Mouse (Mus musculus) T-cell, adult 2 months (primary cell): ENCODE measurements around the gene Dctn1.

Source experiments
- DNase-seq: peaks from one replicate; pipeline ENCODE4 v3.0.0; 2022; ENCODE audit warnings: low spot score

The Dctn1 gene

DNA sequence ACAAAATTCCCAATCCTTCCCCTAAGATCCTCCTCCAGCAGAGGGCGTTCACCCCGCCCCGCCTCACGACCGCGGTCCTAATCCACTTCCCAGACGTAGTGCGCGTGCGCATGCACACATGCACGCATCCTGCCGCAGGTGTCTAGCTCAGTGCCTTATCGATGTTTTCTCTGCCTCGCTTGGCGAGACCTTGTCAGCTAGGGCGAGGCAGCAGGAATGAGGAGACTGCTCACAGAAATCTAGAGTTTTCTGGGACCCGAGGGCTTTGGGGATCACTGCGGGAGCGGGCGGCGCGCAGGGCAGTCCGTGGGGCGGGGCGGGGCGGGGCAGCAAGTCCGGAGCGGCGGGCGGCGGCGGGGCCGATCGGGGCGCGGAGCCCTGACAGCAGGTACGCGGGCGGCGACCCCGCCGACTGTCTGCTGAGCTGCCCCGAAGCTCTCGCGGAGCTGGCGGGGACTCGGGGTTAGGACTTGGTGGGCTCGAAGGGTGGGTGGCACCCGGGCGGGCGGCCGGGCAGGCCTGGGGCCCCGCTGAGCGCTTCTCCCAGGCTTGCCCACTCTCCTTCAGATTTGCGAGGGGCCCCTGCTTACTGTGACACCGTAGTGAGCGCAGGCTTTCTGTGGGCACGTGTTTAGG, at the start of gene Dctn1:
Gene Dctn1, plus strand, starts transcription at position 314 of the 636 bp plus-strand sequence.
- peak; percentile 91 for DNase-seq

DNA sequence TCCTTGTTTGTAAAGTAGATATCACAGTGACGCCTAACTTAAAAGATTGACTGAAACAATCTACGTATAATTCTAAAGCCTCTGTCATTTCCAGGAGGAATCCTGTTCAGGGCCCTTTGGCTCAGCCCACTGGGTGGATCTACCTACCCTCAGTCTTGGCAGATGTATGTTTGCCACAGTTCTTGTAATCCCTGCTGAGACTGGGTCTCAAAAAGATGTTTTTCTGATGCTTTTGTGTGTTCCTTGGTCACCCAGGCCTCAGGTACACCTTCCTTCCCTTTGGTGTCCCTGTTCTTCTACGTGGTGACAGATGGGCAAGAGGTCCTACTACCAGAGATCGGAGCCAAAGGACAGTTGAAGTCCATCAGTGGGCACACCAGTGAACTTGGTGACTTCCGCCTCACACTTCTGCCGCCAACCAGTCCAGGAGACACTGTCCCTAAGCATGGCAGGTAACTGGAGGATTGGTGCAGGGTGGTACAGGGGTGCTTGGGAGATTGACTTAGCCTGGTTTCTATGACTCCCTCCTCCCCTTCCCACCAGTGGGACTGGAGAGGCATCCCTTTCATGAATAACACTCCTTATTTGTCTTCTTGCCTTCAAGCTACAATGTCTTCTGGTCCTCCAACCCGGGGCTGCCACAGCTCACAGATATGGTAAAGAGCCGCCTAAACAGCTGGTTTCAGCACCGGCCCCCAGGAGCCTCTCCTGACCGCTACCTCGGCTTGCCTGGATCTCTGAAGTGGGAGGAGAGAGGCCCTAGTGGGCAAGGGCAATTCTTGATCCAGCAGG, 49.2 kb upstream of the Dctn1 start:
- no peak for DNase-seq

DNA sequence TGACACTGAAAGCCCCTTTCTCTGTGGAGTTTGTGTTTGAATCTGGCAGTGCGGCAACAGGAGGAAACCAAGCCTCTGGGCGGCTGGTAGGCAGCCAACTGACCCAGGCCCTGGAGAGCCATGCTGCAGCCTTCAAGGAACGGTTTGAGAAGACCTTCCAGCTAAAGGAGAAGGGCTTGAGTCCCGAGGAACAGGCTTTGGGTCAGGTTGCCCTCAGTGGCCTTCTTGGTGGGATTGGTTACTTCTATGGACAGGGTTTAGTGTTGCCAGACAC, 48.6 kb upstream of the Dctn1 start:
- no peak for DNase-seq

DNA sequence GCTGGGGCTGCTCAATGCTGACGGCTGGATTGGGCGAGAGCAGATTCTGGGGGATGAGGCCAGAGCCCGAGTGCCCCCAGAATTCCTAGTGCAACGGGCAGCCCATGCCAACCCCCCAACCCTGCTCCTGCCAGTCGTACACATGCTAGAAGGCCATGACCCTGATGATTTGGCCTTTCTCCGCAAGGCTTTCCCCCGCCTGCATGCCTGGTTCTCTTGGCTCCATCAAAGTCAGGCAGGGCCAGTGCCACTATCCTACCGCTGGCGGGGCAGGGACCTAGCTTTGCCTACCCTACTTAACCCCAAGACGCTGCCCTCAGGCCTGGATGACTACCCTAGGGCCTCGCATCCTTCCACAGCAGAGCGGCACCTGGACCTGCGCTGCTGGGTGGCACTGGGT, 48.1 kb upstream of the Dctn1 start:
- DNase-seq = no peak

DNA sequence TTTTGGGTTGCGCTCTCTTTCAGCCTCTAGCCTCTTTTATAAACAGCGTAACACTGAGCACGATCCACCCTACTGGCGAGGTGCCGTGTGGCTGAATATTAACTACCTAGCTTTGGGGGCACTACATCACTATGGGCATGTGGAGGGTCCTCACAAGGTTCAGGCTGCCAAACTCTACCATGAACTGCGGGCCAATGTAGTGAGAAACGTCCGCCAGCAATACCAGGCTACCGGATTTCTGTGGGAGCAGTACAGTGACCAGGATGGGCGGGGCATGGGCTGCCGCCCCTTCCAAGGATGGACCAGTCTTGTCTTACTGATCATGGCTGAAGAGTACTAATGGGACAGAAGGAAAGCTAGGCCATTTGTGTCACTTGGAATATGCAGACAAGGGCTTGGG, 47.4 kb upstream of the Dctn1 start:
- DNase-seq = no peak

DNA sequence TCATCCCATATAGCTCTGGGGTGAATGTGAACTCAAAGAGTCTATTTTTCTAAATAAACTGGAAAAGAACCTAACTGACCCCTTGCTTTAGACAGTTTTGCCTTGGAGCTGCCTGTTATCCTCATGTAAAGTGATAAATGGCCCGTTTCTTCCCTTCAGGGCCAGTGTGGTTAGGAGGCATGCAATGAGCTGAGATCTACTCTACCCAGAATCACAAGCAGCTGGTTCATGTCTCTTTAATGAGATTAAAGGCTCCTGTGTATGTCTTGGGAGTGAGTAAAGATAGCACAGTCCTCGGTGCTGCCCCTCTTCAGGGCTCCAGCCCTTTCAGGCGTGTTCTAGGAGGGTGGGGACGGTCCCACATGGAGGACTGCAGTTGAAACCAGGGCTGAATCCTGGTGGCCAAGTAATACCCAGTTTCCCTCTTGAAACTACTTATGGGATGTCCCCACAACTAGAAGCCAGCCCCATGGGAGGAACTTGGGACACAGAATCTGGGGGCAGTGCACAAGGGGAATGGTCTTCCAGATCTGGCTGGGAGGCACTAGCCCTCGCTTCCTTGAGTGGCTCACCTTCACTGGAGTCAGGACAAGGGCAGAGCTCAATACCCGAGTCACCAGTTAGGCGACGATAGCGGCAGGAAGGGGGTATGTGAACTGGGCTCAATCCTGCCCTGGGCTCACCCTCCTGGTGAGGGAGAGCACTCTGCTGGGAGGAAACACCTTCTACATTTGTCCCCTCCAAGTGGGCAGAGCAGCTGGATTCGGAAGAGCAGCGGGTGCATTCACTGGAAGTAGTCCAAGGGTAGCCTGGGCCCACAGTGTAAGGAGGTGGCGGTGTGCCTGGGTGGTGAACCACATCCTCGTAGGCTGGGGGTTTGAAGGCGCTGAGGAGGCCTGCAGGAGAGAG, 46.6 kb upstream of the Dctn1 start:
- DNase-seq = peak; percentile 42

DNA sequence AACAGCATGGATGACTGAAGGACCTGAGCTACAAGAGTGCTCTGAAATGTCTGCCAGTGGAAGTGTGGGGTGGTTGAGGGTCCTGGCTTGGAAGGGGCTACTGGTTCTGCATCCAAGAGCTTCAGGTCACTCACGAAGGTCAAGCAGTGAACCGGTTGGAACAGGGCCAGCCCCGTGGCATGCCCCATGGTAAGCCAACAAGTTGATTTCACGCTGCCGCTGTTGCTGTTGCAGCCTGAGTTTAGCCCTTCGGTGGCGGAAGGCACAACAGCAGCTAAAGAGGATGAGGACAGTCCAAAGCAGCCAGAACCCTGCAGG, 46.0 kb upstream of the Dctn1 start:
- no peak for DNase-seq

DNA sequence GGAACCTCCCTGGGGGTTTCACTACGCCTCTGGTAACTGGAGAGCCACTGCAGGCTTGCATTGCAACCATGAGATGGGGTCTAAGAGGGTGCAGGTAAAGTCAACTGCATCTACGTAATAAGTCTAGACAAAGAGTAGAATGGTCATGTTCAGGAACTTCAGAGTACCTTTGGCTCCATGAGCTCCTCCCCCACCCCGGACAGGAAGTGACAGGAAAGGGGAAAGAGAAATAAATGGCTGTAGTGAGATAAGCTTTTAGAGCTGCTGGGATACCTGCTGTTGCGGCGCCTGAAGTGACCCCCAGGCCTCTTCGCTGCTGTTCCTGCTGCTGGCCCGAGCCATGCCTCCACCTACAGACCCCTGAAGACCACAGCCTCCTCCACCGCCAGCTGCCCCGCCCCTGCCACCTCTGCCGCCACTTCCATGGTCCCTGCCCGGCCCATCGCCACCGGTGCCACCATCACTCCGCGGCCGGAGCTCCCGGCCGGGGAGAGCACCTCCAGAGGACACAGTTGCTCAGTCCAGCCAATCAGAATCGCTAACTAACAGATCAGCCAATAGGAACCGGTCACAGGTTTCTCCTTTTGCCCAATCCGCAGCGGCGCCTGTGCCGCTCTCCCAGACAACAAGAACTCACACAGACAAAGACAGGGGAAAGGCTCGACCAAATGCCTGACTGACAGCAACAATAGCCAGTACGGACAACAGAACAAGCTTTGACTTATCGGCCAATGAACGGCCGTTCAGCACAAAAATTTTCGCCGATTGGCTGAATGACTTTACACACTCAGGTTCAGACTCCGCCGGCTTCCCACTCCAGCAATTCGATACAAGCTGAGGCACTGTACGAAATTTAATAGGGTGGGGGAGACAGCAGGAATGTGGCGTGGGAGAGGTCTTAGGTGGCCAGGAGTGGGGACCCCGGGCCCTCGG, 44.5 kb upstream of the Dctn1 start, which contains the start of gene Wbp1:
Gene Wbp1, minus strand, starts transcription at position 630 of the 933 bp plus-strand sequence.
- DNase-seq = peak; percentile 95

DNA sequence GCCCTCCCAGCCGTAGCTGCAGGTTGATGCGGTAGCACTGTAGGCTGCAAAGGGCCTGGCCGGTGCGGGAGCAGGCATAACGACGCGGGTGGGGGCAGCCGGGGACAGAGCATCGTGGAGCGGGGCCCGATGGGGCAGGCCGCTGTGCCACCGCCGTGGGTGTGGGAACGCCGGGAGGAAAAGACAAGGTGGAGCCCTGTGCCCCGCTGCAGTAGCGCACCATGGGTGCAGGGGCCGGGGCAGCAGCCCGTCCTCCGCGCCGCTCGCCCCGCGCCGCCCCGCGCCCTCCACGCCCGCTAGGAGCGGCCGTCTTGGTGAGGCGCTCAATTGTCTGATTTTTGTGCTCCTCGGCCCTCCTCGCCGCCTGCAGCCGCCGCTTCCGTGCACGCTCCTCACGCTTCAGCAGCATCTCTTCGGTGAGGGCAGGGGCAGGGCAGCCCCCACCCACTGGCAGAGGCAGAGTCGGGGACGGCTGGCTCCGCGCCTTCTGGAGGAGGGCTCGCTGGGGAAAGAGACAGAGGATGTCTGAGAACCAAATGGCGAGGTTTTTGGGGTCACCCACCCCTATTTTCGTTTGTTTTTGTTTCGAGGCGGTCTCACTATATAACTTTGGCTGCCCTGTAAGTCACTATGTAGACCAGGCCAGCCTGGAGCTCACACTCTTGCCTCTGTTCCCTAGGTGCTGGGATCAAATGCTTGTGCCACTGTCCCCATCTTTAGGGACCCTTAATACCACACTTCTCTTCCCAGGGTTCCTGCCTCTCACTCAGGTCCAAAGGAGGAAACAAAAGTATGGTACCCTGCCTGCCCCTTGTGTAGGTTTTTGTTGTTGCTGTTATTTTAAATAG, 43.6 kb upstream of the Dctn1 start:
- no peak for DNase-seq

DNA sequence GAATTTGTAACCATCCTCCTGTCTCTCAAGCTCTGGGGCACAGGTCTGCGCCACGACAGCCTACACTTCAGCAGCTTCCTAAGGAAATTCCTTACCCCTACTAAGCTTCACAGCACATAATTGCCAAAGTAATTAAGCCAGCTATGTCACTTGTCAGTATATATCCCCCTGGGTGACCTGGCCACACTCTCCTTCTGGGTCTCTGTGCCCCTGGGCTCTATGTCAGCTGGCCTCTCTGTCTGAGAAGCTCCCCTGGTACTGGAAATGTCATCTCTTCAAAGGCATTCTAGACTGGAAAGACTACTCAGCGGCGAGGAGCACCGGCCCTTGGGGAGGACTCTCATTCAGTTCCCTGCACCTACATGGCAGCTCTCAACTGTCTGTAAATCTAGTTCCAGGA, 42.8 kb upstream of the Dctn1 start:
- DNase-seq = no peak

DNA sequence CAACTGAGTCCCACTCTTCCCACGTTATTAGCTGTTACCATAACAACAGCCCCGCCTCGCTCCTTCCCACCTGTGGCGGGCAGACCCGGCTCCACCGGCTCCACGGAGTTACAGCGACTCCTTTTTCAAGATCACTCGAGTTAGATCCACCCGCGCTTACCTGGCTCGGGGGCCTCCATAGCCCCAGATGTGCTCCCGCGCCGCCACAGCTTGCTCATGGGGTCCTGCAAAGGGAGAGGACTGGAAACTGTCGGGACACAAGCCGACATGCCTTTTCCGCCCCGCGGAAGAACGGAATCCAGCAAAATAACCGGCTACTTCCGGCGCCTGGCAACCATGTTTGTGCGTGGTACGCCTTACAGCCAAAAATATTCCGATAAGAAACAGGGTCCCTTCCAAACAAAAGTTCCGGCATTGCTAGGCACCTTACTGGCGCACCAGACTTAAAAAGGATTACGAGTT, 40.8 kb upstream of the Dctn1 start:
- DNase-seq = peak; percentile 95

DNA sequence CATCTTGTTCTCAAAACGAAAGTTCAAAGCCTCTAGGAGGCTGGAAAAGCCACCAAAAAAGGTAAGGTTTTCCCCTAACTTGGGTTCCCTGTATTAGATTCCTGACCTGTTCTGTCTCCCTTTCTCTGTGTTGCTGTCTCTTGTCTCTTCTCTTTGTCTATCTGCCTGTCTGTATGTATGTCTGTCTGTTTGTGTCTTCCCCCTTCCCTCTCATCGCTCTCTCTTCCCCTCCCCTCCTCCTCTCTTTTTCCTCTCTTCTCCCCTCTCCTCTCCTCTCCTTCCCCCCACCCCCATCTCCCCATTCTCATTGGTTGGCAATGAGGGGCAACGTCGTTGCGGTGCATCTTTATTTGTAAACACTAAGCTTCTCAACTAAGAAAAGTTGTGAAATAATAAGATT, 40.4 kb upstream of the Dctn1 start, which contains the start of gene Ino80b:
Gene Ino80b, minus strand, starts transcription at position 101 of the 400 bp plus-strand sequence.
- no peak for DNase-seq

DNA sequence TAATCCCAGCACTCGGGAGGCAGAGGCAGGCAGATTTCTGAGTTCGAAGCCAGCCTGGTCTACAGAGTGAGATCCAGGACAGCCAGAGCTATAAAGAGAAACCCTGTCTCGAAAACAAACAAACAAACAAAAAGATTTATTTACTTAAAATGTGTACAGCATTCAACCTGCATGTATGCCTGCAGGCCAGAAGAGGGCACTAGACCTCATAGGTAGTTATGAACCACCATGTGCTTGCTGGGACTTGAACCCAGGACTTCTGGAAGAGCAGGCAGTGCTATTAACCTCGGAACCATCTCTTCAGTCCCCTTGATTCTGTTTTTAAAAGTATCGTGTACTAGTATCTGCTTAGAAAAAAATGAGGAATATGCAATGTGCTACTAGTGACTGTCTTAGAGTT, 38.3 kb upstream of the Dctn1 start:
- no peak for DNase-seq

DNA sequence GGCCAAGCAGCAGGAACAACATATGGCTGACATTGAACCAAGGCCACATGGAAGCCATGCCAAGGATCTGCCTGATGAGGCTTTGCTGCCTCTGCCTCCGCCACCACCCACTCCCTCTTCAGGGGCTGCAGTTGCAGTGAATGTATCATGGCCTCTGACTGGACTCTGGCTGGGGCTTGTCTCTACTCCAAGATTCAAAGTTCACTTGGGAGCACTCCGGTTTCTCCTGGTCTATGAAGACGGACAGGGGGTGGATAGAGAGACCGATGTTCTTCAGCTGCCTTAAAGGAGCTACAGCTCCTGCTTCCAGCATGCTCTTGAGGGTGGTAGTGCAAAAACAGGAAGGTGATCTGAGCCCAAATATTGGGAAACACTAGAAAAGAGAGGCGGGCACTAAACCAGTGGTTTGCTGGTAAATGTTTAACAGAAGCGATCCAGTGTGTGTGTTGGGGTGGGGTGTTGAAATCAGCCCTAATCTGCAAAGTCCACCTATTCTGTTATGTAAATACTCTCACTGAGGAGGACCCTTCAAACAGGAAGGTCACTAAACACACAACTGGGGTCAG, 34.2 kb upstream of the Dctn1 start:
- no peak for DNase-seq

DNA sequence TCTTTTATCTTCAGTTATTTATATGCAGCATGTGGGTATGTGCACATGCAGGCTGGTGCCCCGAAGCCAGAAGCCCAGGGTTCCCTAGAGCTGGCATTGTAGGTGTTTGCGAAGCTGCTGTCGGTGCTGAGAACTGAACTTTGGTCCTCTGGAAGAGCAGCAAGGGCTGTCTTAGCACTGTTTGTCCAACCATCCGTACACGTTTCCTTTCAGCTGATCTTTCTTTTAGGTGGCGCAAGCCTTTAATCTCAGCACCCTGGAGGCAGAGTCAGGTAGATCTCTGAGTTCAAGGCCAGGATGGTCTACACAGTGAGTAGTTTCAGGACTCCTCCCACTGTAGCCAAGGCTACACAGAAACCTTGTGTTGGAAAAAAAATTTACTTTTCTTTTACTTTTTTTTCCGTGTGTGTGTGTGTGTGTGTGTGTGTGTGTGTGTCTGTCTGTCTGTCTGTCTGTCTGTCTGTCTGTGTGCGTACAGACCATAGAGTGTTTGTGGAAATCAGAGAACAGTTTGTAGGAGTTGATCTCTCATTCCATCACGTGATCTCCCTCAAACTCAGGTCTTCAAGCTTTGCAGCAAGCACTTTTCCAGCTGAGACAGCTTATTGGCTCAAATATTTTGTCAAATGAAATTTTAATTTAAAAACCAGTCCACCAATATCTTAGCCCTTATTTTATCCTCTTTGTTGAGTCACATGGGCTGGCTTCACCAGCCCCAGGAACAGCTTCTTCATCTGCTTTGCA, 33.4 kb upstream of the Dctn1 start:
- DNase-seq = no peak

DNA sequence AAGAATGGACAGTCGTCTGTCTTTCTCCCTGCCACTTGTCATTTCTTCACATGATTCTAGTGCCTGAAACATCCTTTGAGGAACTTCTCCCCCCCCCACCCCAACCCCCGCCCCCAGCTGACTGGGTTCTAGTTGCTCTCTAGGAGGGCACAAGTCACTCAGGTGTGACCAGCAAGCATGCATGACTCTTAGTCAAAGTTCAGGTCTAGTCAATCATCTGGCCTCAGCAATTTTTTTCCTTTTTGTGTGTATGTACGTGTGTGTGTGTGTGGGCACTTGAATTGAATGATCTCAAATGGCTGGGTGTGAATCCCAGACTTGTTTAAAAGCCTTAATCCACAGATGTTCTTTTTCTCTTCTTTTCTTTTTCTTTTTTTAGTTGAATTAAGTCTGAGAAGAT, 31.5 kb upstream of the Dctn1 start:
- DNase-seq = no peak

DNA sequence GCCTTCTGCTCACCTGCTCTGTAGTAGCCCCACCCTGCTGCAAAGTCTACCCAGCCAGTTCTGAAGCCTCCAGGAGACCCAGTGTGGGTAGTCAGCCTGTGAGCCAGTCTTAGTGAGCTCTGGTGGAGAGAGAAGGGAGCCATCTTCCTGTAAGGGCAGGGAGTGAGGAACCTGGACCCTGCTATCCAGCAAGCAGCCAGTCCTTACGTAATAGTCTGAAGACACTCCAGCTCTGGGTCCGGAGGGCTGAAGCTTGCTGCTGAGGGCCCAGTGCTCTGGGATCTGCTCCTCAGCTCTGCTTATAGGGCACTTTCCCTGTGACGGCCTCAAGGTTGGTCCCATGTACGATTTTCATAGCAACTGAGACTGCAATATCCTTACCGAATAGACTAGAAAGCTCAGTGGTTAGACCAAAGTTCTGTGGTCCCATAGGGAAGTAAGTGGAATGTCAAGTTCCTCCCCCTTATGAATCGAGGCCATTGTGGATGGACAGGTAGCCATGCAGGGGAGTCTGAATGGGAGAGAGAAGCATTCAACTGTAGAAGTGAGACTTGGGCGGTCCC, 30.7 kb upstream of the Dctn1 start, which contains the start of gene Rtkn:
Gene Rtkn, plus strand, starts transcription at position 513 of the 563 bp plus-strand sequence.
- DNase-seq = no peak

DNA sequence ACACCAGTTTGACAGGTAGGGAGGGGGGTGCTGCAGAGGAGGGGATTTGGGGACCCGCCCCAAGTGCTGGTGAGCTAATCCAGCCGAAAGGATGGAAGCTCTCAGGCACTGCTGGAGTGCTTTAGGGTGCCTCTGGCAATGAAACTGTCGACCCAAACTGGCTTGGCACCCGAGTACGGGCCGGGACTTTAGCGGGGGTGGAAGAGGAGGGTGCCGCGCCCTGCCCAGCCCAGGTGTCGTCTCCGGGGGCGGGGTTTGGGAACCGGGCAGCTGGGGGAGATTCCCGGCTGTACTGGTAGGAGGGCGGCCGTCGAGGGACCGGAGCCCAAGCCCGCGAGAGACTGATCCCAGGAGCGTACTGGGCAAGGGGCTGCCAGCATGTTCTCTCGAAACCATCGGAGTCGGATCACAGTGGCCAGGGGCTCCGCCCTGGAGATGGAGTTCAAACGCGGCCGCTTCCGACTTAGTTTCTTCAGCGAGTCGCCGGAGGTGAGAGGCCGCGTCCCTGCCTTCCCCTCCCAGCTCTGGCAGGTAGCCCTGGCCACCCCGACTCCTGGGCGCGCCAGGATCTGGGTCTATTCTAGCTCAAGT, 30.1 kb upstream of the Dctn1 start:
- no peak for DNase-seq
